Mouse (Mus musculus) hindbrain, embryonic 10.5 days (tissue): ENCODE data around the gene Aff3. TPM values are rescaled to one million over a fixed set of nuclear protein-coding genes. Genes with fewer than 3 reads are reported as not detected.

Source experiments
- DNase-seq: peaks from one replicate; pipeline ENCODE4 v3.0.0-alpha.2; 2017; ENCODE audit warnings: low spot score
- H3K27ac ChIP-seq: fragments of 300-500 bp; sonication (generic); 2 replicates; pipeline ENCODE4 v1.5.1; 2016; ENCODE audit warnings: mild to moderate bottlenecking, moderate library complexity
- H3K27me3 ChIP-seq: fragments of 300-500 bp; sonication (generic); 2 replicates; pipeline ENCODE4 v1.6.1; 2016; ENCODE audit warnings: mild to moderate bottlenecking; ENCODE audit not compliant: poor library complexity, insufficient read depth, severe bottlenecking
- H3K36me3 ChIP-seq: fragments of 300-500 bp; sonication (generic); 2 replicates; pipeline ENCODE4 v1.6.1; 2016; ENCODE audit warnings: mild to moderate bottlenecking, moderate library complexity
- H3K4me1 ChIP-seq: fragments of 300-500 bp; sonication (generic); replicated peaks from 2 replicates; pipeline ENCODE4 v1.6.1; 2016; ENCODE audit warnings: mild to moderate bottlenecking
- H3K4me3 ChIP-seq: fragments of 300-500 bp; sonication (generic); 2 replicates; pipeline ENCODE4 v1.5.1; 2016; ENCODE audit warnings: mild to moderate bottlenecking, moderate library complexity
- H3K9me3 ChIP-seq: fragments of 300-500 bp; sonication (generic); 2 replicates; pipeline ENCODE4 v1.6.1; 2016; ENCODE audit warnings: mild to moderate bottlenecking, moderate library complexity
- WGBS: fragments of 180-500 bp; shearing (Covaris S2); methylation state at CpG from one replicate; pipeline ENCODE4 v1.1.7; 2016; 5-methylcytosine and 5-hydroxymethylcytosine counted together
- polyA plus RNA-seq: library from polyadenylated mRNA; unstranded; fragments of >200 nt; fragmentation: Nextera tagmentation; extraction: Ambion mirVana; gene quantifications from 2 replicates; pipeline ENCODE4 v1.2.1, GENCODE M21; 2016

The Aff3 gene
- polyA plus RNA-seq, 1 experiment from 2014 or later, result 11.4 TPM

DNA sequence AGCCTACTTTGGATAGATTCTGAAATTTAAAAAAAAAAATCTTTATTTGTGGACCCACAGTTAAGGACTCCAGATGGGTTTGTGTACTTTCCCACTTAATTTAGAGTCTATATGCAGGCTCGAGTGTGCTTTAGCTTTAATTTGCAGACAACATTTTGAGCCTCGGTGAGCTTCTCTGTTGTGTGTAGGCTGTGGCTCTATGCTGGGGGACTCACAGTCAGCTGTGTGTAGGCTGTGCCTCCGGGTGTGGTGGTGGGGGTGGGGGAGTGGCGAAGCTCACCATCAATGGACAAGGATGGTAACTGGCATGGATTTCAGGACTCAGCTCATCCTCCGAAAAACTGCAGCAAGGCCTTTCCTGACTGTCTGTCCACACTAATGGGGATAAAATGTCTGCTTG, 331.8 kb downstream of the Aff3 start:
- no peak for DNase-seq
- Histone ChIP-seq H3K4me1 (peaks cover 14% of the 10 kb centered on the region), H3K4me3 (no peak overlapping the region), H3K27ac (no peak overlapping the region), H3K36me3 (peaks cover under 1% of the 10 kb centered on the region; the same call in 1 of the 2 replicates), H3K9me3 (no peaks in the 10 kb centered on the region), H3K27me3 (no peaks in the 10 kb centered on the region)
- 91% methylated on average over 5 of the region's 5 CpGs for WGBS

- Histone ChIP-seq H3K4me3 (no peak overlapping the region), H3K4me1 (0 out of 2 replicates have a peak, but pooled peaks cover 8% of the 10 kb centered on the region), H3K36me3 (peaks cover 3% of the 10 kb centered on the region; the same call in 1 of the 2 replicates), H3K27me3 (no peaks in the 10 kb centered on the region), H3K9me3 (no peaks in the 10 kb centered on the region), H3K27ac (no peak overlapping the region; the same call in 1 of the 2 replicates)
- no peak for DNase-seq
- 74% methylated on average over 5 of the region's 5 CpGs for WGBS
Observed at GRCm38 (mm10) chr1:38324206-38324605, 340.5 kb downstream of the Aff3 start.

DNA sequence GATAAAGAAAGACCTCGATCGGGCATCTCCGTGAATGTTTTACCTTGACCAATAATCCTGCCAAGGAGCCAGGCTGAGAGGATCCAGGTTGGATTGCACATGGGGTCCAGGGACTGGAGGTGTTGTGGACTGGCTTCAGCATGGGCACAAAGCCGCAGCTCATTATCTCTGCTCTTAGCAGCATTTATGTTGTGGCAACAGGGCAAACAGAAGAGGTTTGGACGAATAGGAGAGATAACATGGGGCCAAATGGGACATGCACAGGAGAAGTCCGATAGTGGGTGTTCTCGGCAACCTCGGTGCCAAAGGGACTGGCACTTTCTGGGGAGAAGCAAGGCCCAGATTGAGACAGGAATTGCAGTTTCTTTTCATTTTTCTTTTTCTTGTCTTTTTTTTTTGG, 342.9 kb downstream of the Aff3 start:
- H3K4me3 ChIP-seq, result no peak overlapping the region
- 94% methylated on average over 8 of the region's 8 CpGs for WGBS
- H3K36me3 ChIP-seq, result 0 out of 2 replicates have a peak, but pooled peaks cover 6% of the 10 kb centered on the region
- DNase-seq, result no peak
- H3K27me3 ChIP-seq, result no peaks in the 10 kb centered on the region
- H3K9me3 ChIP-seq, result no peaks in the 10 kb centered on the region
- H3K27ac ChIP-seq, result no peak overlapping the region
- 0 out of 2 replicates have a peak, but pooled peaks cover 8% of the 10 kb centered on the region for H3K4me1 ChIP-seq

- DNase-seq, result no peak
- H3K36me3 ChIP-seq, result 0 out of 2 replicates have a peak, but pooled peaks cover 6% of the 10 kb centered on the region
- H3K9me3 ChIP-seq, result no peaks in the 10 kb centered on the region
- 94% methylated on average over 2 of the region's 2 CpGs for WGBS
- no peak overlapping the region for H3K27ac ChIP-seq
- H3K27me3 ChIP-seq, result no peaks in the 10 kb centered on the region
- H3K4me3 ChIP-seq, result no peak overlapping the region
- H3K4me1 ChIP-seq, result 0 out of 2 replicates have a peak, but pooled peaks cover 8% of the 10 kb centered on the region
Observed at GRCm38 (mm10) chr1:38320971-38321305, 343.8 kb downstream of the Aff3 start.

GRCm38 (mm10) chr1:38320126-38320970, 344.4 kb downstream of the Aff3 start:
- H3K36me3 ChIP-seq, result 0 out of 2 replicates have a peak, but pooled peaks cover 6% of the 10 kb centered on the region
- H3K27me3 ChIP-seq, result no peaks in the 10 kb centered on the region
- 77% methylated on average over 16 of the region's 16 CpGs for WGBS
- no peak overlapping the region for H3K27ac ChIP-seq
- H3K4me1 ChIP-seq, result 0 out of 2 replicates have a peak, but pooled peaks cover 8% of the 10 kb centered on the region
- H3K4me3 ChIP-seq, result no peak overlapping the region
- no peak for DNase-seq
- H3K9me3 ChIP-seq, result no peaks in the 10 kb centered on the region

GRCm38 (mm10) chr1:38318614-38319013, 346.1 kb downstream of the Aff3 start:
- 94% methylated on average over 2 of the region's 2 CpGs for WGBS
- Histone ChIP-seq H3K27me3 (no peaks in the 10 kb centered on the region), H3K27ac (no peak overlapping the region)

GRCm38 (mm10) chr1:38315992-38316391, 348.8 kb downstream of the Aff3 start:
- H3K27ac ChIP-seq, result no peak overlapping the region
- 88% methylated on average over 4 of the region's 4 CpGs for WGBS
- no peak for DNase-seq

More at GRCm38 (mm10) chr1:38318614-38319013, 346.1 kb downstream of the Aff3 start:
- 0 out of 2 replicates have a peak, but pooled peaks cover 8% of the 10 kb centered on the region for H3K4me1 ChIP-seq
- H3K9me3 ChIP-seq, result no peaks in the 10 kb centered on the region
- H3K4me3 ChIP-seq, result no peak overlapping the region
- no peak for DNase-seq
- 0 out of 2 replicates have a peak, but pooled peaks cover 6% of the 10 kb centered on the region for H3K36me3 ChIP-seq

DNA sequence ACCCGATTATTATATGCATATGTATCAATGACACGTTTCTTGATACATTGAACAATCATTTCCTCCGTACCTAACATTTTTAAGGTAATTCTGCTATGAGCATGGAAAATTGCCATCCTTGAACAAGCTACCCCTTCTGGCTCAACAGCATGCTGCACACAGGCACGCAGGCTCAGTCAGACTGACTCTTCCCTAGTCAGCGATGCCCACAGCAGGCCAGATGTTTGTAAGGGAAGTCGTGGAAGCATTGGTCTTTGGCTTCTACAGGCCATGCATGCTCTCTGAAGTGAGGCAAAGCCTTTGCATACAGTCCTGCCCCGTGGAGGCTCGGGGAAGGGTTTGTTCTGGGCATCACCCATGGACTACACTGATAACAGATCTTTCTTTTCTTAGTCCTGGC, 354.3 kb downstream of the Aff3 start:
- Histone ChIP-seq H3K27me3 (no peaks in the 10 kb centered on the region), H3K9me3 (no peaks in the 10 kb centered on the region), H3K27ac (no peak overlapping the region), H3K36me3 (0 out of 2 replicates have a peak, but pooled peaks cover 7% of the 10 kb centered on the region), H3K4me3 (no peak overlapping the region), H3K4me1 (no peaks in the 10 kb centered on the region; the same call in 1 of the 2 replicates)
- DNase-seq, result no peak
- 91% methylated on average over 8 of the region's 8 CpGs for WGBS

More at GRCm38 (mm10) chr1:38315992-38316391, 348.8 kb downstream of the Aff3 start:
- H3K4me3 ChIP-seq, result no peak overlapping the region
- H3K4me1 ChIP-seq, result peaks cover 8% of the 10 kb centered on the region; the same call in 1 of the 2 replicates
- H3K36me3 ChIP-seq, result 0 out of 2 replicates have a peak, but pooled peaks cover 6% of the 10 kb centered on the region
- no peaks in the 10 kb centered on the region for H3K9me3 ChIP-seq
- H3K27me3 ChIP-seq, result no peaks in the 10 kb centered on the region

GRCm38 (mm10) chr1:38310076-38310475, 354.7 kb downstream of the Aff3 start:
- no peak overlapping the region for H3K27ac ChIP-seq
- DNase-seq, result no peak
- H3K4me3 ChIP-seq, result no peak overlapping the region
- H3K4me1 ChIP-seq, result no peaks in the 10 kb centered on the region; the same call in 1 of the 2 replicates
- no peaks in the 10 kb centered on the region for H3K27me3 ChIP-seq
- H3K36me3 ChIP-seq, result 0 out of 2 replicates have a peak, but pooled peaks cover 7% of the 10 kb centered on the region
- H3K9me3 ChIP-seq, result no peaks in the 10 kb centered on the region
- 88% methylated on average over 4 of the region's 4 CpGs for WGBS

- 94% methylated on average over 8 of the region's 8 CpGs for WGBS
- Histone ChIP-seq H3K27ac (no peak overlapping the region), H3K4me3 (no peak overlapping the region), H3K27me3 (no peaks in the 10 kb centered on the region), H3K36me3 (0 out of 2 replicates have a peak, but pooled peaks cover 7% of the 10 kb centered on the region), H3K9me3 (no peaks in the 10 kb centered on the region), H3K4me1 (no peaks in the 10 kb centered on the region; the same call in 1 of the 2 replicates)
- no peak for DNase-seq
Observed at GRCm38 (mm10) chr1:38309341-38309740, 355.4 kb downstream of the Aff3 start.

GRCm38 (mm10) chr1:38308705-38308996, 356.1 kb downstream of the Aff3 start:
- Histone ChIP-seq H3K4me1 (no peaks in the 10 kb centered on the region; the same call in 1 of the 2 replicates), H3K27ac (no peak overlapping the region), H3K36me3 (peaks cover 11% of the 10 kb centered on the region; the same call in 1 of the 2 replicates), H3K27me3 (no peaks in the 10 kb centered on the region), H3K4me3 (no peak overlapping the region), H3K9me3 (no peaks in the 10 kb centered on the region)
- 78% methylated on average over 3 of the region's 3 CpGs for WGBS
- no peak for DNase-seq

- Histone ChIP-seq H3K36me3 (peaks cover 11% of the 10 kb centered on the region; the same call in 1 of the 2 replicates), H3K4me3 (no peak overlapping the region), H3K9me3 (no peaks in the 10 kb centered on the region), H3K27me3 (no peaks in the 10 kb centered on the region), H3K4me1 (no peaks in the 10 kb centered on the region; the same call in 1 of the 2 replicates), H3K27ac (peak overlapping the region; percentile 13; the same call in 1 of the 2 replicates)
- 75% methylated on average over 7 of the region's 7 CpGs for WGBS
- no peak for DNase-seq
Observed at GRCm38 (mm10) chr1:38307821-38308704, 356.7 kb downstream of the Aff3 start.
